Mouse (Mus musculus) spleen, postnatal 36 days (tissue): ENCODE data around the gene Tcirg1.

ENCODE experiments used
- DNase-seq, 2 experiments: peaks; one replicate each; pipeline ENCODE4 v3.0.0; 2022; ENCODE audit warnings: low spot score in 2 of 2, mixed read lengths in 1 of 2

Tcirg1 gene

DNA sequence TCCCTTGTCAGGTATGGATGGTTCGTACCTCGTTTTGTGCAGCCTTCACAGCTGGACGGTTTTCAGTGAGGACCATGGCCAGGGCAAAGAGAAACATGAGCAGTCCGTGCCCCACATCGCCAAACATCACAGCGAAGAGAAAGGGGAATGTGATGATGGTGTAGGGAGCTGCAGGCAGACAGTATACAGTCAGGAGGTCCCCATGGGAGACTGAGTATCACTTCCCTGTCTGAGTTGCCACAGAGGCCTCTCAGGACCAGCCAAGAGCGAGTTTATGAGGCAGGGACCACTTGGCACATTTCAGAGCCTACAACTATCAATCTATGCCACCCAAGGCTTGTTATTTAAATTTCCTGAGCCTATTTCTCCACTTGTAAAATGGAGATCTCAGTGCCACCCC is 8.0 kb downstream of the Tcirg1 start:
- DNase-seq: peak; percentile 67 to 71

DNA sequence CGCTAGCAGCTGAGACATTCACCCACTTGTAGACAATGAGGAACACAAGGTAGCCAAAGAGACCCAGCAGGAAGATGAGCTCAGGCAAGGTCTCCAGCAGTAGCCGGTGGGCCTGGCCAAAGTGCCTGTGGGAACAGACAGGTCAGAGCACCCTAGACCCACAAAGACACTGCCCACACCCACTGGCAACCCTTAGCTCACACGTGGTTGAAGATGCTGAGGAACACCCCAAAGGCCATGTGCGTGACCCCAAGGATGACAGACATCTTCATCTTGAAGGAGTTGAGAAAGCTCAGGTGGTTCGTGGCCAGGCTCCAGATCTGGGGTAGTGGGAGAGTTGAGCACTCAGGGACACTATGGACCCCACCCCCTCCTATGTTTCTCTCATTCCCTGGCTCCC is 9.4 kb downstream of the Tcirg1 start:
- no peak for DNase-seq

DNA sequence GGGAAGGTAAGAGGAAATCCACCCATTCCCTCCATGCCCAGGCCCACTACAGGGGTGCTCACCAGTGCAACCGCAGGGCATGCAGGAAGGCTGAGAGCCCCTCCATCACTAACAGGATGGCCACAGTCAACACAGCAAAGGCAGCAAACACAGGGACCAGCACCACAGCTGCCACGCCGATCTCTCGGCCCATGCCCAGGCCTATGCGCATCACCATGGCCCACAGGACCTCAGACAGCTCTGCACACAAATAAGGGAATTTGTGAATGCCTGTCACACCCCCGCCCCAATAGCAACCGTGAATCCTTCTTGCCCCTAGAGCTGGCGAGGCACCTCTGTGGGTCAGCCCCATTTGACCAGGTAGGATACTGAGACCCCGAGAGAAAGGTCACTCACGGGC is 10.7 kb downstream of the Tcirg1 start:
- no peak for DNase-seq

DNA sequence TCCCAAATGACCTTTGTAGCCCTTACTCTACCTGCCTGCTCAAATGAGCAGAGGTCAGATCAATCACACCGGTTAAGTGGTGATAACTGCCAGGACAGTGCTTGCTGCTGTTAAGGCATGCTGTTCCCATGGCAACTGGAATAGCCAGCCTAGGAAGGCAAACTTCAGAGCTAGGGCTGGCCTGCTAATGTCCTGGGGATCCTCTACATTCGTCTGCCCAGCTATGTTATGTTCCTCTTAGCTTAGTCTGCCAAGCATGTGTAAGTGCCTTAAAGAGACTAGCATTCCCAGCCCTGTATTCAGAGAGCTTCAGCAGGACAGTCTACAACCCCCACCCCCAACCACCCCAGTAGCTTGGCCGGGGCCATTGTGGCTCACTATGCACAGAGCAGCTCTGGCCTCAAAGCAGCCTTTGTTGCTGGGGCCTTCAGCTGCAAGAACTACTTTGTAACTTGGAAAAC is 11.7 kb downstream of the Tcirg1 start:
- DNase-seq: no peak

DNA sequence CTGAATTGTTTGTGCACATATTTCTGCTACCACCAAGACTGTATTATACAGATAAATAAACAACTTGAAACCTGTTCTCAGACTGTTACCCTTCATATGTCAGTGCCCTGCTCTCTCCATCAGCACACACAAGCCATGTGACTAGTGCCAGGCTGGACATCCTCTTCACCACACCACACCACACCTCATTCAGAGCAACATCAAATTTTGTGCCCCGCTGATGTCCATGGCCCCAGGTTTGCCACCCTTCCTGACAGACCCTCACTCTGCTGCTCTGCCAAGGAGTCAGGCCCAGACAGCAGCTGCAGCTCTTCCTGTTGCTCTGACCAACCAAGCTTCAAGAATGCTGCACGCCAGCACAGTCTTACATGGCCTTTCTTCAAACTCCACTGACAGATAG is 12.6 kb downstream of the Tcirg1 start:
- no peak for DNase-seq

DNA sequence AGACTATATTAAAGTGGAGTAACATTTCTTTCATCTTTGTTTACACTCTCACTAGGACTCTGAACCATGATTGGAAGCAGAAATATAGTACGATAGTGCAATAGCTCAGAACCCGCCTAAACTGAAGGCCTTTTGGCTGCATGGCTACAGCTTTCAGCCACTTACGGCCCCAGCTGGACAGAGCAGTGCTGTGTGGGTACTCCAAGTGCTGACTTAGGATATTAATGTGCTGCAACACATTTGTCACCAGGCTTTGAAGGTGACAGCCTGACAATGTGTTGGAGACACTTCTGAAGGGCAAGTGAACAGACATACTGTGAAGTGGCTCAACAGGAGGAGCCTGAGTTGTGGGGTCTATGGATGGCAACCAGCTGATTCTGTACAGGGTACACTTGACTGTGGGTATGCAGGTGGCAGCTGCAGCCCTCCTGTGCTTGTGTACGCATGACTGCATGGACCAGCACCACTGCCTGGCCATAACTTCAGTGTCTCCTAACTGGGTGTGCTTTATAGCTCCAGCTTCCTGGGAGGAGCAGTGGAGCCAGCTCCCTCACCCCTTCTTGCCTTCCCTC is 13.3 kb downstream of the Tcirg1 start:
- DNase-seq: no peak

DNA sequence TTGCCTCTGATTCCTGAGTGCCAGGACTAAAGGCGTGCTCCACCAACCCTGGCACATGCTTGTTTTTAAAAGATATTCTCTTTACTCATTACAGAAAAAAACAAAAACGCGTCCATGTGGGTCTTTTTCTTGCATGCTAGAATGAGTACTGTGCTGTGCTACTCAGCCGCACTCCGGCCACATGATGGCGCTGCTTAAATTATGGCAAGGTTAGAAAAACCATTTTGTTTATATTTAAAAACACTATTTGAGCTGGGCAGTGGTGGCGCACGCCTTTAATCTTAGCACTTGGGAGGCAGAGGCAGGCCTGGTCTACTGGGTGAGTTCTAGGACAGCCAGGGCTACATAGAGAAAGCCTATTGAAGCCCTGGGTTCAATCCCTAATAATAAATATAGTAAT is 16.8 kb downstream of the Tcirg1 start:
- DNase-seq: peak in 1 of 2 experiments; percentile 43

DNA sequence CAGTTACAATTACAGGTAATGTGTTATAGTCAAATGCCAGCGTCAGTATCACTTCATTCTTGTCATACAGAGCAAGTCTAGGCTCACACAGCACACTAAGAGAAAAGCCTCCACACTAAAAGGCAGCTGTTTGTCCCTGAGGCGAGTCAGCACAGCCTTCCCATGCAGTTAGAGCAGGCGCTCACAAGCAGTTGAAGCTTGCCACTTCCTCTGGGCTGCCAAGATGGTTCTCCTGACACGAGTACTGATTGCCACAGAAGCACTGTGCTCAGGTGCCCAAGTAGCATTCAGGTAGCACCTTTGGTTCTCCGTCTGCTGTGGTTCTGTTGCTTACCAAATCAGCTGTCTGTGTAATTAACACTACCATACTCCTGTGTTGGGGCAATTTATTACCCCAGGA is 17.8 kb downstream of the Tcirg1 start:
- DNase-seq: no peak

DNA sequence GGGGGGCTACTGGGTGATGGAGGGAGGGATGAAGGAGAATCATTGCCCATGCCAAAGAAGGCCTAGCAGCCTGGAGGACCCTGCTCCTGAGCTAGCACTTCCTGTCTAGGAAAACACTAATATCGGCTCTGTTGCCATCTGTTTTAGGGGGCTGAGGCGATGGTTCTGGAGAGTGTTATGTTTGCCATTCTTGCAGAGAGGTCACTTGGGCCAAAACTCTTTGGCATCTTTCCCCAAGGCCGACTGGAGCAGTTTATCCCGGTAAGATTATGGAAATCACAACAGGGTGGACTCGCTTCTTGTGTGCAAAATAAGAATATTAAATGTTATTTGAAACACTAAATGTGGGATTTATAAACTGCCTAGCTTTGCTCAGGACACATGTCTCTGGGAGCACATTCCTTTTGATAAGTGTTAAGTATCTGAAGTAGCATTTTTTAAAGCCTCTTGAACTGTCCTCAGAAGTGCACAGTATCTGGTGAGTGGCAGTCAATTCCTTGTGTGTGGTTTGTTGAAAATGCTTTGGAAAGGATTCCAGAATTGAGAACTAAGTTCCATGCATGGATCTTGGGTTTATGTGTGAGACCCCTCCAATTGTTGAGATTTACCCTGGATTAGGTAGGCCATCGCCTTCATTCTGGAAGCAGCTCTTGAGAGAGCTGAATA is 22.5 kb downstream of the Tcirg1 start:
- no peak for DNase-seq

DNA sequence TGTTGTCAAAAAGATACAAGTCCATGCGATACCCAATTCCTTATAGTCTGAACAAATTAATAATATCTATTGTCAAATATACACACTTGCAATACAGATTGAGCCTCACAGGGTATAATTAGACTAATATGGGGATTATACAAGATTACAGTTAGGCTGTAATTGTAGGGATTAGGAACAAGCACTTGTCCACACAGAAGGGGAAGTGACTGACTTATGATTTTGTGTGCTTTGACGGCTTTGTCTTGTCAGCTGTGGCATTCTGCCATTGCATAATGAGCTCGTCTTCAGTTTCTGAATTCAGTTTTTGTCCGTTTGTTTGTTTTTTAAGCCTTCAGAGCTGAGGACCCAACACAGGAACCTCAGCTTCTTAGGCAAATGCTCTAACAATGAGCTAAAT is 24.7 kb downstream of the Tcirg1 start:
- DNase-seq: no peak

DNA sequence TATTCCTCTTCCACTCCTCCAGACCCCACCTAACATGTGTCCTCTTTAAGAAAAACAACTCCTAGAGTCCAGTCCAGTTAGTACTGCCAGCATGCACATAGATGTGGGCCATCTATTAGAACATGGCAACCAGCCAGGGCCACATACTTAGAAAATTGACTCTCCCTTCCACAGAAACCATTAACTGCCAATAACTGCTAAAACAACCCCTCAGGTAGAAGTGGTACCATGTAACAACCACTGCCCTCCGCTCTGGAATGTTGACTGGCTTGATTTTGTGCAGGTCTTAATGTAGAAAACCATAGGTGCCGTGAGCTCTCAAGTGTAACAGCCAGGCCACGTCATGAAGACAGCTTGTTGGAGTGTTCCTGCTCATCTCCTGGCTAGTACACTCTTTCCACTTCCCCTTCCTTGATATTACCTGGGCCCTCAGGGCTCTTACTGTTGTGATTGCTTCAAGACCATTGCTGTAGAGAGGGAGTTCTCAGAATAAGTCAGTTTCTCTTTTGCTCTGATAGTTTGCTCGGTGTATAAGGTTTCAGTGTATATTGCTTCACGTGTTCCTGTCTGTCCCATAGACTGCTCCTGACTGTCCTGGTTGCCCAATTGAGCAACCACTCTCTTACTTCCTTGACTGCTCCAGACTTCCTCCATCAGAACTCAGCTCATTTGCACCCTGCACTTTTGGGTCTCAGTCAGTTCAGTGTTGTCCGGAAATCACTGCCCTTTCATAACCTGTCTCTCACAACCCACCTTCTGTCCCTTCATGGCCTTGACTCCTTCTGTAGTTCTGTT is 26.7 kb downstream of the Tcirg1 start:
- no peak for DNase-seq

DNA sequence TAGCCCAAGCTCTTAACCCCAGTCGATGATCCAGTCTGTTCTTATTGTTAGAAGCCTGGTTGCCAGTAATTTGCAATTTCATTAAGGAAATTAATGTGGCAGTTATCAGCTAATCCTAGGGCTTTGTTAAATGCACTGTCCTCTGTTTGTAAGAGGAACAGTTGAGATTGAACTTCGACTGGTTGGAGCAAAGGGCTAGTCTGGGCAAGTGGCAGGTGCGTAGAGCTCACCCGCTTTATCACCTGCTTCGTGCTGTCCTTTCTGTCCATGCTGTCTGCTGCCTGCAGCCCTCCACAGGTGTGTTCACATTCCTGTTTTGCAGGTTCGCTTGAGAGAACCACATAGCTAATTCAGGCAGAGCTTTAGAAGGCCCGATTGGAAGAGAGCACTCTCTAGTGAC is 31.9 kb downstream of the Tcirg1 start:
- DNase-seq: no peak

DNA sequence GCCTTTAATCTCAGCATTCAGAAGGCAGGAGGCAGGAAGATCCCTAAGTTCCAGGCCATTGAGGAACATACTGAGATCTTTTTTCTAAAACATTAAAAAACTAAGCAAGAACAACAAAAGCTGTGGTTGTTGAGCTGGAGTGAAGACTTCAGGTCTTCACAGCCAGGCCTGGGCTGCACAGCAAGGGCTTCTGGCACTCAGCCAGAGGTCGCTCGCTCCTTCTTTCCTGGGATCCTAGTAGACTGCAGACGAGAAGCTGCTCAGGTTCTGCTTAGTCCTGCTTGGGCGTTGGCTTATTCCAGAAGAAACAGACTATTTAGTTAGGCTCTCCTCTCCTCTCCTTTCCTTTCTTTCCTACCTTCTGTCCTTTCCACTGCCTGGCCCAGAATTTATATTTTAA is 34.6 kb downstream of the Tcirg1 start:
- no peak for DNase-seq

DNA sequence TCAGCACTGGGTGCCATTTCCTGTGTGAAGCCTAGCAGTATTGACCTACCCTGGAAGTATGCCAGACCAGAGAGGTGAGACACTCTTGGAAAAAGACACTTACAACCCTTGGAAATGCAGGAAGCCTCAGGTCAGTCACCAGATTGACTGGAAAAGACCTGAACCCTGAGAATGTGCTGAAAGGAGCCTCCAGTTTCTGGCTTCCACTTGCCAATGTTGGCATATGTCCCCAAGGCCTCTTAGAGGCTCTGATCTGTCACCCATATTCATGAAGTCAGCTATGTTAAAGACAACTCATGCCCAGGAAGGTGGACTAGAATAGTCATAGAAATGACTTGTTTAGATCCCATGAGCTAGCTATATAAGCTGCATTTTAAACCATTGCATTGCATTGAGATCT is 35.5 kb downstream of the Tcirg1 start:
- DNase-seq: no peak

DNA sequence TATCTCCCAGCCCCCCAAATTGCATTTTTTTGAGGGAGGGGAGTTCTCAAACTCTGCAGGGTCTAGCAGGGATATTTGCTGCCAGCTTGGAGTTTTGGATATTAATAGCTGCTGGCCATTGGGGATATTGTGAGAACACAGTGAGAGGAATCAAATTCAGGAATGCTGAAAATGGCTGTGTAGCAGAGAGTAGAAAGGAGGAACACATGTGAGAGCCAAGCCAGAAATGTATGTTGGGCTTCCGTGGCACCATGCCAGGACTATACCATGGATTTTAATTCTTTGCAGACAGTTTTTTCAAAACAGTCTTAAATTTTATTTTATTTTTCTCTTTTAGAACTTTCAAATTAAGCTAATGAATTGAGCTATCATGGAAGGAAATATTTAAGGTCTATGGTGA is 38.6 kb downstream of the Tcirg1 start:
- DNase-seq: no peak

DNA sequence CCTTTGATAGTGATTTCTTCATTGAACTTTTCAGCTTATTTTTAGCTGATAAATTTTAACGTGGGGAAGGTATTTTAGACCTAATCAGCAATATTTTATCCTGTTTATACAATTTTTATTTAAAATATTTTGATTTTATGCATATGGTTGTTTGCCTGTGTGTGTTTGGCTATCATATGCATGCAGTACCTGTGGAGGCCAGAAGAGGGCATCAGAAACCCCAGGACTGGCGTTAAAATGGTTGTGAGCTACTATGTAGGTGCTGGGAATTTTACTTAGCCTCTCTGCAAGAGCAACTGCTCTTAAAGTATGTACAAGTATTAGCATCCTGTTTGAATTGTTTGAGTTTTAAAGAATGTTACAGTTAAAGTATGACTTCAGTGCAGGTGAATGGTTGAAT is 42.0 kb downstream of the Tcirg1 start:
- DNase-seq: no peak

DNA sequence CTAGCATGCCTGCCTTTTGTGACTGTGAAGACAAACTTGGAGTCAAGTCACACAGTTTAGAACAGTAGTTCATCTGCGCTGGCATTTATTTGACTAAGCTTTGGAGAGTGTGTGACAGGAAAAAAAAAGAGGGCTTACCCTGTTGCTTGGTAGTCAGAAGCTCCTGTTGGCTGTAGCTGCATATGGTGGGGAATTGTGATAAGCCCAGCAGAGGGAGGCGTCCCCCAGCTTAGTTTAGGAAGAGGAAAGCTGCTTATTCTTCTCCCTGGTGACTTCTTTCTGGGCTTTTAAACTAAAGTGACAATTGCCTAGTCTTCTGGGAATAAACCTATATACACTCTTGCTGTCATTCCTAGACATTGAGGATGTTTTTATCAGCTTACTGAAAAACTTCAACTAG is 44.2 kb downstream of the Tcirg1 start:
- DNase-seq: no peak

DNA sequence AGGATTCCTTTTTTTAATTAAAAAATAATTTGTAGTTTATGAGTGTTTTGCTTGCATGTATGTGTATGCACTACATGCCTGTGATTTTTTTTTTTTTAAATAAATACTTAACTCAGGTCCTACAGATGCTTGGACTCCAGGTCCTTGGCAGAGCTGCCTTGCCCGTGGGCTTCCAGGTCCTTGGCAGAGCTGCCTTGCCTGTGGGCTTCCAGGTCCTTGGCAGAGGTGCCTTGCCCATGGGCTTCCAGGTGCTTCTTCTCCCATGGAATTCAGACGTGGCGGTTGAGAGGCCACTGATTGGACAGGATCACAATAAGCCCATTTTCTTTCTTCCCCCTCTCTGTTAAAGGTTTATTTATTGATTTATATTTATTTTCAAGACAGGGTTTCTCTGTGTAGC is 49.7 kb downstream of the Tcirg1 start:
- DNase-seq: no peak

DNA sequence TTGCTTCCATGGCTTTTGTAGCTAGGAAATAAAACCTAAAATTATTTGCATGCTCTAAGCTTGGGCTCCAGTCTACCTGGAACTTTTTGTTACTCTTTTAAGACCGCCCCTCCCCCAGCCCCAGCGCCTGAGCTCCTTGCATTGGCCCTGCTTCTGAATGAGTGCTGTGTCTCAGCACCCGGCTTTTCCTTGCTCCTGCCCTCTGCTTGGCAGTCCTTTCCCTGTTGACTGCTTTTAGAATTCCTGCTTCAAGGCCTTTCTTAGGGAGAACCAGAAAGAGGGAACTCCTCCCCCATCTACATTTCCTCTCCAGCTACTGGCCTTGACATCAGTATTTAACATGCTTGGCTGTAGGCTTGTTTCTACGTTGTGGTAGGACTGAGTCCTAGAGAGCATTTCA is 51.3 kb downstream of the Tcirg1 start:
- DNase-seq: no peak

DNA sequence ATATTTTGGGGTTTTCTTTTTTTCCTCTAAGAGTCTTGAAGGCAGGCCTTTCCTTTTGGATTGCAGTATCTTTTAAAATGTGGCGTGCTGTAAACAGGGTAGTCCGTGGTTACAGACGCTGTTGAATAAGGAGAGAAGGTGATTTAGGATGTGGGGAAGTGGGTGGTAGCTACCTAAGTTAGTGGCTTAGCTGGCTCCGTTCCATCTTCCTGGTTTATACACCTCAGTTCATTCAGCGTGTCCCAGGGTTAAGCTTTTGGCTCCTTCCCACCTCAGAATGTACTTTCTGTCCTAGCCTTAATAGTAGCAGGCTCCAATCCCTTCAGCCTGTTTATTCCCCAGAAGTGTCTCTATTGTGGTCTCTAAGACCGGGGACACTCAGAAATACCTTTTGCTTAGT is 51.8 kb downstream of the Tcirg1 start:
- DNase-seq: no peak

DNA sequence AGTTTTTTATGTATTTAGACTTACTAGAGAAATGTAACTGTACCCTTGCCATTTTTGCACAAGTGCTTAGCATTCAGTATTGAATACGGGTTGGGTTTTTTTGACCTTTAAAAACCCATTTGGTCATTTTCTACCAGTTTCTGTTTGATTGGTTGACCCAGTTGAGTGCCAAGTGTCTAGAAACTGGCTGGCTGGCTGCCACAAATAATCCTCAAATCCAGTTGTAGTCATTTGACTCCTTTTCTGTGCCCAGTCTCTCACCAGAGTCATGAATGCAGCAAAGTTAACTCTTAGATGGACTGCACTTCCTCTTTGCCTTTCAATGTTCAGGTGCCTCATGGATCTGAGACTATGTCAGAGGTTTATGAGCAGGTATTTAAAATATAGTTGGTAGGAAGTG is 53.0 kb downstream of the Tcirg1 start:
- no peak for DNase-seq

DNA sequence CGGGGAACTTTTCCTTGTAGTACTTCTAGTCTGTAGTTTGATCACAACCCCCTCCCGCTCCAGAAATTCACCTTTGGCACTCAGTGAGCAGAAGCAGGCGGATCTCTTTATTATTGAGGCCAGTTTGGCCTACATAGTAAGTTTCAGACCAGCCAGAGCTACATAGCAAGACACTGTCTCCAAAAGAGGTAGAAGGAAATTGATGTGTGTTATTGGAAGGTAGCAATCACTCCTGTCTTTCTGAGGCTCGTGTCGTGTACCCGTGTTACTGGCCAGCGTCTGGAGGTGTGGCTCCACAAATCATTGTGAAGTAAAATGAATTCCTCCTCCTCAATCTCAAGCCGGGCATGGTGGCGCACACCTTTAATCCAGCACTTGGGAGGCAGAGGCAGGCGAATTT is 53.8 kb downstream of the Tcirg1 start:
- no peak for DNase-seq

DNA sequence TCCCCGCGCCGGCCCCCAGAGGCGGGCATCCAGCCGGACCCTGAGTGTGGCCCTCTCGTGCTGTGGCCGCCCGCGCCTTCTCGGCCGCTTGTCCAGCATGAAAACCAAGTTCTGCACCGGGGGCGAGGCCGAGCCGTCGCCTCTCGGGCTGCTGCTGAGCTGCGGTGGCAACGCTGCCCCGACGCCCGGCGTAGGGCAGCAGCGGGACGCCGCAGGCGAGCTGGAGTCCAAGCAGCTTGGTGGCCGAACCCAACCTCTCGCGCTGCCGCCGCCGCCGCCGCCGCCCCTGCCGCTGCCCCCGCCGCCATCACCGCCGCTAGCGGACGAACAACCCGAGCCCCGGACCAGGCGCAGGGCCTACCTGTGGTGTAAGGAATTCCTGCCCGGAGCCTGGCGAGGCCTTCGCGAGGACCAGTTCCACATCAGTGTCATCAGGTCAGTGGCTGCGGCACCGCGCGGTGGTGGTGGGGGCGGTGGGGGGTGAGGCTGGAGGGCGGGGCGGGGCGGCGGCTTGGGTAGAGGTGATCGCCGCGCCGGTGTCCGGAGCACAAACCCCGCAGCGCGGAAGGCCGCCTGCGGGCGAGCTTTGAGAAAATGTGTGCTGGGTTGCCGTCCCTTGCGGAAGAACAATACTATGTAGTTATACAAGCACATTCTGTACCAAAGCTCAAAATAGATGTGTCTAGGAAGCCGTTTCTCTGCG is 54.8 kb downstream of the Tcirg1 start:
- DNase-seq: peak; percentile 32 to 46
